Mouse (Mus musculus): ENCODE results near the gene Mrpl14. TPM values are rescaled to one million over a fixed set of nuclear protein-coding genes. Genes with fewer than 3 reads are reported as not detected.

Mrpl14 gene
- polyA plus RNA-seq, 1 experiment from 2014 or later: 148 TPM

GRCm38 (mm10) chr17:45680391-45680980 lies 5.6 kb upstream of the Mrpl14 start:
- Histone ChIP-seq H3K9me3 (ENCODE audit: control insufficient read depth, low read length) (no peaks in the 10 kb centered on the region), H3K4me1 (ENCODE audit: control insufficient read depth, insufficient read depth, low read length) (peaks cover 10% of the 10 kb centered on the region; the same call in 1 of the 2 replicates), H3K27ac (replicated peaks; ENCODE audit: low read depth, low read length) (peak overlapping the region; percentile 59; the same call in 1 of the 2 replicates), H3K27me3 (replicated peaks; ENCODE audit: control insufficient read depth, insufficient read depth, low read length) (no peaks in the 10 kb centered on the region), H3K36me3 (ENCODE audit: control insufficient read depth, insufficient read depth, low read length) (peaks cover 21% of the 10 kb centered on the region), H3K4me2 (ENCODE audit: low read depth, low read length) (peak overlapping the region; percentile 49), H3K9ac (ENCODE audit: low read depth, low read length) (peak overlapping the region; percentile 50), H3K4me3 (ENCODE audit: low read depth, low read length) (peak overlapping the region; percentile 19)
- 44% methylated on average over 8 of the region's 8 CpGs for WGBS
- peak; percentile 74 for ATAC-seq (ENCODE audit: low read depth)
- peak; percentile 87 for DNase-seq (ENCODE audit: low spot score)

DNA sequence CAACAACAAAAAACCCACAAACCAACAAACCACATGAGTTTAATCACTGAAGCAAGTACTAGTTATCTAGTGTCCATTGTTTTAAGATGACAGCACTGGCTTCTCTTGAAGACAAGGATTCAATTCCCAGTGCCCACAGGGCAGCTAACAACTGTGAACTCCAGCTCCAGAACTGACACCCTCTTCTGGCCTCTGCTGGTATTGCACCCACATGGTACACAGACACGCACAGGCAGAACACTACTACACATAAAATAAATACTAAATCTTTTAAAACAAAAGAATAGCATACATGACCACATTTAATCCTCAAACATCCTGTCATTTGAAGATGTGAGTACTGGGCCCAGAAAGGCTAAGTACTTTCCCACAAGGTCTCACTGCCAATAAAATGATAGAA lies 4.5 kb upstream of the Mrpl14 start:
- ATAC-seq (ENCODE audit: low read depth): no peak
- Histone ChIP-seq H3K4me2 (ENCODE audit: low read depth, low read length) (no peak overlapping the region), H3K36me3 (ENCODE audit: control insufficient read depth, insufficient read depth, low read length) (peaks cover 19% of the 10 kb centered on the region), H3K27ac (replicated peaks; ENCODE audit: low read depth, low read length) (no peak overlapping the region), H3K4me3 (ENCODE audit: low read depth, low read length) (no peak overlapping the region), H3K9ac (ENCODE audit: low read depth, low read length) (no peak overlapping the region), H3K9me3 (ENCODE audit: control insufficient read depth, low read length) (no peaks in the 10 kb centered on the region), H3K4me1 (ENCODE audit: control insufficient read depth, insufficient read depth, low read length) (peaks cover 10% of the 10 kb centered on the region; the same call in 1 of the 2 replicates), H3K27me3 (replicated peaks; ENCODE audit: control insufficient read depth, insufficient read depth, low read length) (no peaks in the 10 kb centered on the region)
- WGBS: 92% methylated on average over 1 of the region's 1 CpGs
- DNase-seq (ENCODE audit: low spot score): no peak

- Histone ChIP-seq H3K4me1 (ENCODE audit: control insufficient read depth, insufficient read depth, low read length) (peaks cover 19% of the 10 kb centered on the region; the same call in 1 of the 2 replicates), H3K27ac (replicated peaks; ENCODE audit: low read depth, low read length) (no peak overlapping the region), H3K27me3 (replicated peaks; ENCODE audit: control insufficient read depth, insufficient read depth, low read length) (no peaks in the 10 kb centered on the region), H3K4me3 (ENCODE audit: low read depth, low read length) (no peak overlapping the region), H3K9ac (ENCODE audit: low read depth, low read length) (no peak overlapping the region), H3K36me3 (ENCODE audit: control insufficient read depth, insufficient read depth, low read length) (peaks cover 9% of the 10 kb centered on the region; the same call in 1 of the 2 replicates), H3K4me2 (ENCODE audit: low read depth, low read length) (no peak overlapping the region), H3K9me3 (ENCODE audit: control insufficient read depth, low read length) (no peaks in the 10 kb centered on the region)
- no peak for ATAC-seq (ENCODE audit: low read depth)
- no peak for DNase-seq (ENCODE audit: low spot score)
- 90% methylated on average over 4 of the region's 4 CpGs for WGBS
Measured at GRCm38 (mm10) chr17:45682843-45683242, 3.3 kb upstream of the Mrpl14 start.

GRCm38 (mm10) chr17:45684667-45685131 lies 1.4 kb upstream of the Mrpl14 start:
- WGBS: 29% methylated on average over 14 of the region's 14 CpGs
- Histone ChIP-seq H3K27me3 (replicated peaks; ENCODE audit: control insufficient read depth, insufficient read depth, low read length) (no peaks in the 10 kb centered on the region), H3K36me3 (ENCODE audit: control insufficient read depth, insufficient read depth, low read length) (no peaks in the 10 kb centered on the region), H3K4me1 (ENCODE audit: control insufficient read depth, insufficient read depth, low read length) (peaks cover 19% of the 10 kb centered on the region; the same call in 1 of the 2 replicates), H3K4me2 (ENCODE audit: low read depth, low read length) (peak overlapping the region; percentile 66), H3K9ac (ENCODE audit: low read depth, low read length) (peak overlapping the region; percentile 84), H3K9me3 (ENCODE audit: control insufficient read depth, low read length) (no peaks in the 10 kb centered on the region), H3K27ac (replicated peaks; ENCODE audit: low read depth, low read length) (peak overlapping the region; percentile 78), H3K4me3 (ENCODE audit: low read depth, low read length) (peak overlapping the region; percentile 86)
- peak; percentile 66 for DNase-seq (ENCODE audit: low spot score)
- ATAC-seq (ENCODE audit: low read depth): peak; percentile 9; the same call in 1 of the 2 replicates

- Histone ChIP-seq H3K9ac (ENCODE audit: low read depth, low read length) (peak overlapping the region; percentile 84), H3K36me3 (ENCODE audit: control insufficient read depth, insufficient read depth, low read length) (no peaks in the 10 kb centered on the region), H3K27ac (replicated peaks; ENCODE audit: low read depth, low read length) (peak overlapping the region; percentile 78), H3K4me3 (ENCODE audit: low read depth, low read length) (peak overlapping the region; percentile 86), H3K27me3 (replicated peaks; ENCODE audit: control insufficient read depth, insufficient read depth, low read length) (no peaks in the 10 kb centered on the region), H3K9me3 (ENCODE audit: control insufficient read depth, low read length) (no peaks in the 10 kb centered on the region), H3K4me1 (ENCODE audit: control insufficient read depth, insufficient read depth, low read length) (peaks cover 19% of the 10 kb centered on the region; the same call in 1 of the 2 replicates), H3K4me2 (ENCODE audit: low read depth, low read length) (peak overlapping the region; percentile 66)
- ATAC-seq (ENCODE audit: low read depth) (peak; percentile 56), DNase-seq (ENCODE audit: low spot score) (peak; percentile 50)
- under 1% methylated on average over 52 of the region's 58 CpGs for WGBS
Measured at GRCm38 (mm10) chr17:45685171-45686092, 690 bp upstream of the Mrpl14 start.

DNA sequence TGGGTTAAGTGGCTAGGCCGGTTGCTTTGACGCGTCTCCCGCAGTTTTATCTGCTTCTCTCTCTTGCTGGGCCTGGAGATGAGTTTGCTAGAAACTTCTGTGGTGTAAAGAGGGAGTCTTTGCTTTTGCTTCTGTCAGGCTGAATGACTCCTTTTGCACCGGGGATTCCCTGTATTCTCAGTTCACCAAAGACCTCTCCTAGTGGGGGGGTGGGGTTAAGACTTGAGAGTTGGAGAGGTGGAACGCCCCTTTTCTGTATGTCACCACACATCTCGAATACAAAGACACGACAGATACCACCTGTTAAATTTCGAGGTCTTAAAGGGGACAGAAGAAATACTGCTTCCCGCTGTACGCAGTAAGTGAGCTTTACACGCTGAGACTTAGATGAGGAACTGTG lies 594 bp downstream of the Mrpl14 start, which contains the start of gene Tmem63b:
TSS of gene Tmem63b (minus strand) at position 190 of the 400 bp plus-strand sequence.
- 6% methylated on average over 12 of the region's 12 CpGs for WGBS
- no peak; the same call in 1 of the 2 replicates for ATAC-seq (ENCODE audit: low read depth)

DNA sequence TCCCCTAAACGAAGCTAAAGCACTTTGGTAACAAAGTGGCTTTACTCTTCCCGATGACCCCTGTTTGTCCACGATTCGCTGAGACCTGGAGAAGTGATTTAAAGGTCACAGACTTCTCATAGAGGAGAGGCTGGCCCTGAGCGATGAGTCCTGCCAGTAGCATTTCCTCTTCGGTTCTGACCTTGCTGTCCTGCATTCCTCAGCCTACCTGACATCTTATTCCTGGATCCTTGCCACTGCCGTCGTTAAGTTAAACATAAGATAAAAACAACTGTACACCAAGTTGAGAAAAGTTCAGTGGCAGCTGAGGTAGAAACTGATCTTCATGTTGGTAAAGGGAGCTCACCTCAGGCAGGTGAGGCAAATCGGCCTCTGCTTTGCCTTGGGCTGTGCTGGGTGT lies 3.0 kb downstream of the Mrpl14 start:
- H3K27ac ChIP-seq (replicated peaks; ENCODE audit: low read depth, low read length): no peak overlapping the region
- WGBS: 85% methylated on average over 9 of the region's 9 CpGs

More for the DNA sequence above, 594 bp downstream of the Mrpl14 start, which contains the start of gene Tmem63b:
- peak; percentile 63 for DNase-seq (ENCODE audit: low spot score)
- H3K9me3 ChIP-seq (ENCODE audit: control insufficient read depth, low read length): no peaks in the 10 kb centered on the region
- peak within 1 kb of the TSS; percentile 84 for H3K9ac ChIP-seq (ENCODE audit: low read depth, low read length)
- H3K4me3 ChIP-seq (ENCODE audit: low read depth, low read length): peak within 1 kb of the TSS; percentile 86
- H3K36me3 ChIP-seq (ENCODE audit: control insufficient read depth, insufficient read depth, low read length): no peaks in the 10 kb centered on the region
- peak within 1 kb of the TSS; percentile 66 for H3K4me2 ChIP-seq (ENCODE audit: low read depth, low read length)
- H3K27ac ChIP-seq (replicated peaks; ENCODE audit: low read depth, low read length): peak within 1 kb of the TSS; percentile 78
- H3K27me3 ChIP-seq (replicated peaks; ENCODE audit: control insufficient read depth, insufficient read depth, low read length): no peaks in the 10 kb centered on the region
- H3K4me1 ChIP-seq (ENCODE audit: control insufficient read depth, insufficient read depth, low read length): peaks cover 12% of the 10 kb centered on the region; the same call in 1 of the 2 replicates

GRCm38 (mm10) chr17:45690044-45690443 lies 3.9 kb downstream of the Mrpl14 start:
- Histone ChIP-seq H3K9me3 (ENCODE audit: control insufficient read depth, low read length) (no peaks in the 10 kb centered on the region), H3K27me3 (replicated peaks; ENCODE audit: control insufficient read depth, insufficient read depth, low read length) (no peaks in the 10 kb centered on the region), H3K4me3 (ENCODE audit: low read depth, low read length) (no peak overlapping the region), H3K36me3 (ENCODE audit: control insufficient read depth, insufficient read depth, low read length) (no peaks in the 10 kb centered on the region), H3K9ac (ENCODE audit: low read depth, low read length) (no peak overlapping the region), H3K27ac (replicated peaks; ENCODE audit: low read depth, low read length) (no peak overlapping the region), H3K4me1 (ENCODE audit: control insufficient read depth, insufficient read depth, low read length) (peaks cover 9% of the 10 kb centered on the region; the same call in 1 of the 2 replicates), H3K4me2 (ENCODE audit: low read depth, low read length) (no peak overlapping the region)
- ATAC-seq (ENCODE audit: low read depth) (no peak), DNase-seq (ENCODE audit: low spot score) (no peak)
- 84% methylated on average over 4 of the region's 4 CpGs for WGBS

More for the DNA sequence above, 3.0 kb downstream of the Mrpl14 start:
- Histone ChIP-seq H3K4me3 (ENCODE audit: low read depth, low read length) (no peak overlapping the region), H3K27me3 (replicated peaks; ENCODE audit: control insufficient read depth, insufficient read depth, low read length) (no peaks in the 10 kb centered on the region), H3K9ac (ENCODE audit: low read depth, low read length) (no peak overlapping the region), H3K36me3 (ENCODE audit: control insufficient read depth, insufficient read depth, low read length) (no peaks in the 10 kb centered on the region), H3K9me3 (ENCODE audit: control insufficient read depth, low read length) (no peaks in the 10 kb centered on the region), H3K4me2 (ENCODE audit: low read depth, low read length) (no peak overlapping the region), H3K4me1 (ENCODE audit: control insufficient read depth, insufficient read depth, low read length) (peaks cover 11% of the 10 kb centered on the region; the same call in 1 of the 2 replicates)
- no peak for DNase-seq (ENCODE audit: low spot score)
- ATAC-seq (ENCODE audit: low read depth): no peak

Measured in embryonic facial prominence, embryonic 14.5 days (tissue).